Mouse (Mus musculus) ovary, postnatal 36 days (tissue): ENCODE measurements at regions not wholly inside any gene's neighbourhood (a gene's known extent, or its start where the extent isn't known, plus 50 kb on each side); places are given as distances from the start of the nearest gene placed in this dataset.

Experiments
- DNase-seq: peaks from one replicate; pipeline ENCODE4 v3.0.0; 2022; ENCODE audit warnings: low spot score, mixed read lengths

DNA sequence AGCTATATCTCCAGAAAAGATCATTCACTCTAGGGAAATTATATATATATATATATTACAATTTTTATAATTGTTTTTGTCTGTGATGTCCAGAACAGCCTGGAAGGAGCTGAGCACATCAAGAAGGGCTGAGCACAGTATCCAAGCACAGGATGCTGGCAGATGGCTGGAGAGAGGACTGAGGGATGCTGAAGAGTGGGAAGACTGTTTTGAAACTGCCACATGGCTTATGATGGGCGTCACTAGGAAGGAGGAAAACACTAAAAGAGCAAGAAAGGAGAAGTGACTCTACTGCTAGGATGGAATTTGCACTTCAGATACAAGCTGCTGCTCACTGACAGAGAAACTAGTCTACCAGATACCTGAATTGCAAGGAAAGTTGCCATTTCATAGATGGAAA, 50.4 kb upstream of the Atg10 start:
- DNase-seq: no peak

- DNase-seq: peak; percentile 11
Measured at GRCm38 (mm10) chr13:91274615-91275014, 50.8 kb upstream of the Atg10 start.

GRCm38 (mm10) chr13:91279487-91279886, 55.7 kb upstream of the Atg10 start:
- no peak for DNase-seq

GRCm38 (mm10) chr13:91295552-91296170, 71.9 kb upstream of the Atg10 start:
- no peak for DNase-seq

DNA sequence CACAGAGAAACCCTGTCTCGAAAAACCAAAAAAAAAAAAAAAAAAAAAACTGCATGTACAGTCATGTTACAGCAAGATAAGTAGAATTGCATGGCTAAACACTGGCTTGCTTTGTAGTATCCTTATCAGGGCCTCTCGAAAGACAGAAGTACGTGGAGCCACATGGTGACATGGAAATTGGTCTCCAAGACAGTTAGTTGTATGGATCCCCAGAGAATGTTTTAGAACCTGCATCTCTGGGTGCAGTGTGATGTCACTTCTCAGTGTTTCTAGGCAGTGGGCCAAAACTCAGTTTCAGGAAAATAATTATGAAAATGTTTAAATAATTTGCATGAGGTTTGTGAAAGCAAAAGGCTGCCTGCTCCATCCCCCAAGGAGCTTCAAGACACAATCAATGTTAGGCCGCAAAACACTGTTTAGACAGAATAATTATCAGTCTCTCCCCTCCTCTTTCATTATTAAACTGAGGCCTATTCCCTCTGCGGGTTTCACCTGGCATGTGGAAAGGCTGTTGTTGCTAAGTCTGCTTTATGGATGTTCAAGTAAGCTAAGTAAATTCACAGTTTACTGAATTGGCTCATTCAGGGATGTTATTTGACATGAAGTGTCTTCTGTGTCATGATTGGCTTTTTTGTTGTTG, 72.9 kb upstream of the Atg10 start:
- no peak for DNase-seq

DNA sequence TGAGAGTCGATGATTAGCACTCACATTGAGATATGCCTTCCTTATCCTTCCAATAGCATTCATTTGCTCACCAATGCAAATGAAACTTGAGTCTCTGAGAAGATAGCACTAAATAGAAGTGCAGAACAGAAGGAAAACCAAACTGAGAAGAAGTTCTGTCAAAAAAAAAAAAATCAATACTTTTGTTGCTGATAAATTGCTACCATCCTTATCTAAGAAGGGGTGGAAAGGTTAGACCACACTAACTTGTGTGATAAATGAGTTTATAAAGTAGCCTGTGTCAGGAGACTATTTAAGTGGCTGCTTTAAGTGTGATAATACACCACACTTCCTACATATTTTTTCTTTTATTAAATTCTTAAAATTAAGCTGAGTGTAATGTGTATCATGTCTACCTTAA, 78.1 kb upstream of the Atg10 start:
- no peak for DNase-seq

DNA sequence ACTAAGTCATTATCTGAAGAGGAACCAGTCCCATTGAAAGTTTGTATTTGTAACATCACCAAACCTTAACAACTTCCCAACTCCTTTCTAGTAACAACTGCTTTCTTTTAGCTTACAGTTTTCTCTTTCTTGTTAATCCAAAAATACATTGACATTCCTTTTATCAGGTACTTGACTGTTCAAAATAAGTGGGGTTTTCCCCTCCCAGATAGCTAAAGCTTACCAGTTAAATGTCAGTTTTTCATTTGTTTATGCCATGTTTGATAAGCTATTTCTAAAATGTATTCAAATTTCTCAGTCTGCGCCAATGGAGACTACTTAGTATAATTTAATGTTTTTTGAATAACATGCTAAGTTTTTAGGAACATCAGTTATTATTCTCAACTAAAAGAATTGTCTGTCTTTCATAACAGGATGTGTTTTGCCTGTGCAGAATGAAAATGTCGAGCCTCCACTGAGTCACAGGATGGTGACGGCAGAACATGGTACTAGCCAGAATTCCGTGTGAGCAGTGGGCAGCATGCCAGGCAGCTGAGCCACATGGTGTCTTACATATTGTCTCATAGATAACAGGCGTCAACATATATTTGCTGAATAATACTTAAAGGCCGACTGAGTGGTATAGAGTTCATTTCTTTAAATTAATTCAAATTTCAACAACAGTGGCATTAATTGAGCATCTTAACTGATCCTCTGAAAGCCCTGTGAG, 82.1 kb upstream of the Atg10 start:
- DNase-seq: no peak

GRCm38 (mm10) chr13:91306545-91306944, 82.8 kb upstream of the Atg10 start:
- no peak for DNase-seq

- DNase-seq: no peak
Measured at GRCm38 (mm10) chr13:91312905-91313571, 89.3 kb upstream of the Atg10 start.

- no peak for DNase-seq
Measured at GRCm38 (mm10) chr13:91322331-91322730, 98.6 kb upstream of the Atg10 start.

DNA sequence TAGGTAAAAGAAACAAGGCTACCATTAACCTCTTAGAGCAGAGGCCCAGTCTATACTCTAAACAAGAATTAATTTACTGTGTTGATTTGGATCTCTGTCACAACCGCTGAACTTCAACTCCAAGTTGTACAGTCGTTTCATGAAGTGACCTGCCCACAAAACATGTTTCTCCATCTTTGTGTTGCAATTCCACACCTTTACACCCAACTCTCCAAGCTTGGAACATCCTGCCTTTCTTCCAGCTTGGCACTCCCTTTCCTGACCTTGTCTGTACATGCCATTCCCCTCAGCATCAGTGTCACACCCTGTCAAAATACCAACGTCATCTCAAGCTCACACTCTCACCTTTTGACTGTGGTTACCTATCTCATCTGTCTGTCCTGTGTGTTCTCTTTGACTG, 103.1 kb upstream of the Atg10 start:
- no peak for DNase-seq

GRCm38 (mm10) chr13:91334283-91334682, 110.5 kb upstream of the Atg10 start:
- DNase-seq: no peak

GRCm38 (mm10) chr13:91344139-91344538, 115.9 kb upstream of the Ssbp2 start:
- no peak for DNase-seq

- no peak for DNase-seq
Measured at GRCm38 (mm10) chr13:91348489-91349083, 111.5 kb upstream of the Ssbp2 start.

GRCm38 (mm10) chr13:91352311-91352710, 107.8 kb upstream of the Ssbp2 start:
- DNase-seq: no peak

GRCm38 (mm10) chr13:91356516-91356915, 103.6 kb upstream of the Ssbp2 start:
- no peak for DNase-seq

- DNase-seq: no peak
Measured at GRCm38 (mm10) chr13:91360121-91360520, 100.0 kb upstream of the Ssbp2 start.

DNA sequence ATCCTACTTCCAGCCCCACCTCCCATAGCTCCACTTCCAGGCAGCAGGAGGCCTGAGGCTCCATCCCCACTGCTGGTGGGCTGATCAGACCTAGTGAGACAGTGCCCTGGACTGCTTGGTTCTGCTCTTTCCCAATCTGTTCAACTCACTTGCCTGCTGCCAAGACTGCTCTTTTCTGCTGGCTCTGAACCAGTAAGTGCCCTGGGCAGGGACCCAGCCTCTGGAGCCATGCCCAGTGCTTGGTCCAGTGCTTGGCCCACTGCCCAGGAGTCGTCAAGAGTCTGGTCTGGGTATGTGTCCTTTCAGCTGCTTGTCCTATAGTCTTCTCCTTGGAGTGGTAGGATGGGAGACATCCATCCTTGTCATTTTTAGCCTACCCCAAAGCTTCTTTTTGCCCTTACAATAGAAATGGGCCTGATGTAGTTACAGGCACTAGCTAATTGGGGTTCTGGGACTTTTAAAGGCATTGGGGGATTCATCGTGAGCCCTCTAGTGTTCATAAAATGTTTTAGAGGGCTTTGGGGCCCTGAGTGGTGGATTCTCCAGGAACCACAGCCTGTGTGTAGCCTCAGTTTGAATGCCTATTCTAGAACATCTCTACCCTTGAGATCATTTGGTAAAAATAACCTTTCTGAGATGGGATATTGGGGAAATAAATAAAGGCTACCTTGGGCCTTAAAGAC, 94.7 kb upstream of the Ssbp2 start:
- peak; percentile 90 for DNase-seq

GRCm38 (mm10) chr13:91366540-91366939, 93.5 kb upstream of the Ssbp2 start:
- no peak for DNase-seq

DNA sequence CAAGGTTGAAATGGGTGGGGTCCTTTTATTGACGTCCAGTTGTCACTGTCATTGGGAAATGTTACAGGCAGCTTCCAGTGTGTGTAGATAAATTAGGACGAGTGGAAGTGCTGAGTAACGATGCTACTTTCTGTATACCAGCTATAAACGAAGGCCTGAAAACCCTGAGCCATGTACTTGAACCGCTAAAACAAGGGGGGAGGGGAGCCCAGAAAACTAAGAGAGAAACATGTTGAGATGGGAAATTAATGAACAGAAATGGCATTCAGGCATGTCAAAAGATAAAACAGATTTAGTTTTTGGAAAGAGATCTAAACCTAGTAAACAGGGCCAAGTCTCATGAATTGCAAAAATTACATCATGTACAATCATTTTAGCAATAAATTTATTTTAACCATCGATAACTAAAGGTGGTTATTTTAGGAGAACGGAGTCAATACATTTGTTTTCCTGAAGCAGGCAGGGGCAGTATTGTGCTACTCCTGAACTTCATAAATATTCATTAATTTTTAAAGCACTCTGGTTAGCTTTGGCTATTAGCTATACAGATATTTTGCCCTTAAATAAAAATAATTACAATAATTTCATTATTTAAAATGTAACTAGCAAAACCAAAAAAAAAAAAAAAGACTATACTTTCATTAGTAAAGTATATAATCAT, 92.1 kb upstream of the Ssbp2 start:
- DNase-seq: no peak

GRCm38 (mm10) chr13:91368664-91369063, 91.4 kb upstream of the Ssbp2 start:
- DNase-seq: no peak
